Mouse (Mus musculus) cerebellum, adult 9-11 months (tissue): ENCODE data around the gene Ddx11.
"Not testable (repeated sequence)": the region's sequence is repeated elsewhere in the genome, so short reads cannot be mapped to it uniquely, and the experiment has no call there.

Experiments used
- DNase-seq: peaks from one replicate; pipeline ENCODE4 v3.0.0; 2022

The Ddx11 gene

DNA sequence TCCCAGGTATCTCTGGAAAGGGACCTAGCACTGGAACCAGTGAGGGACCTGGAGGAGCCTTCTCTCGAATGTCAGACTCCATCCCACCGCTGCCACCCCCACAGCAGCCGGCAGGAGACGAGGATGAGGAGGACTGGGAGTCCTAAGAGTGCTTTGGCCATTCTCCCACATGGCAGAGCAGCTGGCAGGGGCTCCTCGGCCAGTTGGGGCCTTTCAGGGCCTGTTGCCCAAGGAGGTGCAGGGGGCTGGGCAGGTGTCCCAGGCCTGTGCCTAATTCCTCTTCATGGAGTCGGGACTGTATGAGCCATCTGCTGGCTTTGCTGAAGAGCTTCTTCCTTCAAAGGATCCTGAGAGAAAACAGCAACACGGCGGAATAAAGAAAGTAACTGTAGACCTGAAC lies 4.3 kb upstream of the Ddx11 start:
- peak; percentile 60 for DNase-seq

GRCm38 (mm10) chr17:66120701-66121100 lies 2.6 kb upstream of the Ddx11 start:
- peak; percentile 57 for DNase-seq

GRCm38 (mm10) chr17:66123816-66124610 lies 693 bp downstream of the Ddx11 start:
- DNase-seq: no peak

- DNase-seq: no peak
These were observed 1.9 kb downstream of the Ddx11 start for GRCm38 (mm10) chr17:66125211-66125610.

DNA sequence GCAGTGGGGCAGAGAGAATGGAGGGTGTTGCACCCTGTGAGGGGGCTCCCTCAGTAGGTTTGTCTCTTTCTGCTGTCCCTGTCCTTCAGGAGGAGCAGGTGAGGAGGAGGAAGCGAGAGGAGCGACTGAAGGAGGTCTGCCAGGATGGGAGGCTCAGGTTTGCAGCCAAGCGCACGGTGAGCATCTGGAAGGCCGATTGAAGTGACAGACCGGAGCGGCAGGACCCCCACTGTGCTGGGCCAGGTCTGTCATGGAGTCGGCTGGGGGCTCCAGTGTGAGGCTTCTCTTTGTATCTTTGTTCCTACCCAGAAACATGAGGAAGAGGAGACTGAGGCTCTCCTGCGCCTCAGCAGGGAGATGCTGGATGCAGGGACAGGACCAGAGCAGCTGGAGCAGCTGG lies 7.1 kb downstream of the Ddx11 start:
- no peak for DNase-seq

- DNase-seq: no peak
These were observed 7.9 kb downstream of the Ddx11 start for GRCm38 (mm10) chr17:66131212-66131611.

DNA sequence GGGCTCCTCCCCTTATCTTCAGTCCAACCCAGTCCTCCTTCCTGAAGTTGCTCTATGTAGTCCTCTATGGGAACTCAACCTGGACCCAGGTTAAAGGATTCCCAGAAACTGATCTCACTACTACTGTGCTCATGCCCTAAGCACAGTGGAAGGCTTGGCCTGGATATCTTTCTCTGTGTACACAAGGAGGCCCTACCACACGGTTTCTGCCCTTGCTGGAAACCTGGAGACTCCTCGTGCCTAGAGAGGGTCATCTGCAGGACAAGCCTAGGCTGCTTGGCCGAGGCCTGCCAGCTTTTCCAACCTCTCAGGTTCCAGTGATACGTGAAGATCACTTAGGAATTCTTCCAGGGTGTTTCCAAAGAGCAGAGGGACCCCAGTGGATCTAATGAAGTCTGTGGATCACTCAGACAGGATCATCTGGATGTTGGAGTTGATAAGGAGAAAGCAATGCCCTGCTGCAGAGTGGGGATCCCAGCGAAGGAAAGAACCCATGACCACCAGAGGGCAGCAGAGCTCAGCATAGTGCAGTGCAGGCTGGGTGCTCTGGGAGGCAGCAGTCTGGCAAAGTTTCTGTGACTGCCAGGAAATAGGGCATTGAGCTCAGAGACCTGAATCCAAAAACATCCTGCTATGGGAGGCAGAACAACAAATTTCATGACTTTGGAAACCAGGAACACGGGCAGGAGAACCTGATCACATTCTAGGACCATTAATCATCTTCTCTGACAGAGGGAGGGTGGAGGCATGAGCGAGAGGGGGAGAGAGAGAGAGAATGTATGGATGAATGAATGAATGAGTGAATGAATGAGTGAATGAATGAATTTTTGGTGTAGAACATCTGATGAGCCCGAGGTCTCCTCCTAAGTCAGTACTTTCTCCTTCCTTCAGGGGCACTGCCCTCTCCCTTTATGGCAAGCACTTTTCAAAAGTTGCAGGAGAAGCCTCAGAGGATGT lies 29.7 kb downstream of the Ddx11 start:
- not testable (repeated sequence) for DNase-seq

DNA sequence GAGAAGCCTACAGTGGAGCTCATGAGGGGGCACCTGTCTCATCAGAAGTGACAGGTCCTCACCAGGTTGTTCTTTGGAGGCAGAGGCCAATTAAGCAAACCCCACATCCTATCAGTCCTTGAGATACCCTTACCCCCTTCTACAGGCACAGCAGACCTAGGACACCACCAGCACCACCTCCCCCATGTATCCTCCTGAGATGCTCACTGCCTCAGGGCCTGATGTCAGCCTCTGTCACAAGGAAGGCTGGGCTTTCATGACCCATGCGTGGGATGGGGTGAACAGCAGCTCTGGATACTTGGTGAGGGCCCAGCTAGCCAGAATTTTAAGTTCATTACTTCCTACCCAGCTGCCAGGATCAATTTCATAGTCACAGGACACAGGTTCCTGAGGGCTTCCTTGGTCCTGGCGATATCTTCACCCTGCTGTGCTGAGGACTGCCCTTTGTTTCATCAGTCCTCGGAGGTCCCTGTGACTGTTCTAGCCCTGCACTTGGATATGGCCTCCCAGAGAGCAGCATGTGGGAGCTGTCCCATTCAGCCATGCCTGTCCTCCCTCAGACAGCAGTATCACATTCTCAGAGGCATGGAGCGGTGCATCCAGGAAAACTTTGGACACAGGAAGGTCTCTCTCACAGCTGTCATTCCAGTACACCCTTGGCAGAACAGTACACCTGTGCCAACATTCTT lies 30.6 kb downstream of the Ddx11 start:
- not testable (repeated sequence) for DNase-seq

- DNase-seq: no peak
These were observed 31.6 kb downstream of the Ddx11 start for GRCm38 (mm10) chr17:66154876-66155275.

DNA sequence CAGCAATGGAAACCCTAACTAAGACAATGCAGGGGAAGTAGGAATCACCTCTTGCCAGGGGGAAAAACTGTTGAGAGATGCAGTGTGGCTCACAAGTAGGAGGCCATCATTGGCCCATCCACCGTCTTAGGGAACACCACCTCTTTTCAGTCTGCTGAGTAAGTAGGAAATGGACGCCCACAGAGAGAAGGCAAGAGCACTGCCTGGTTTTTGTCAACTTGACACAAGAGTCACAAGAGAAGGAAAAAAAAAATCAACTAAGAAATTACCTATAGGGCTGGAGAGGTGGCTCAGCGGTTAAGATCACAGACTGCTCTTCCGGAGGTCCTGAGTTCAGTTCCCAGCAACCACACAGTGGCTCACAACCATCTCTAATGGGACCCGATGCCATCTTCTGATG lies 35.0 kb downstream of the Ddx11 start:
- DNase-seq: no peak

DNA sequence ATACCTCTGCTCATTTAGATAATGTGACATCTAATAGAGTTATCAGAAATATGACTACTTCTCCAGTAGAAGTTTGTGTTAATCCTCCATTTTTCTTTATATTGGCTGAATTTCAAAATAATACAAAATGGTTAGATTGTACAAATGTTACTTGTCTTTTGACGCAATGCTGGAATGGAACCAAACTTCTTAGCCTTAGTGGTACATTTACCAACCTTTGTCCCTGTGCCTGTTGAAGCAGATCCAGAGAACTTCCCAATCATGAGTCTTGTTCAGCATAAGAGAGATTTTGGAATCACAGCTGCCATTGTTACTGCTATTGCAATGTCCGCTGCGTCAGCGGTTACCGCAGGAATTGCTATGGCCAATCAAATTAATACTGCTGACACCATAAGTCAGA lies 43.8 kb downstream of the Ddx11 start:
- not testable (repeated sequence) for DNase-seq

DNA sequence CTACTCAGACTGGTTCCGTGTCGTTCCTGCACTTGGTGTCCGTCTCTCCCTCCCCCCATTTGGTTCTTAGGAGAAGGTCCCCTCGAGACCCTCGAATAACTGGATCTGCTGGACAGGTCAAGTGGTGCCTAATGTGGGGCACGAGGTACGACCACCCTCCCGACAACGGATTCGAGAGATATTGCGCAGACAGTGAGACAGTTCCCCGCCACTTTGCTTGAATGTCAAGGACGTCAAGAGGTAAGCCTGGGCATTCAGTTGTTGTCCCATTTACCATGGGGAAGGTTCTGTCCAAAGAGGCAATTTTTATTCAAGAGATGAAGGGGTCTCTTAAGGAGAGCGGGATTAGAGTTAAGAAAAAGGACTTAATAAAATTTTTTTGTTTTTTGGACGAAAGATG lies 47.7 kb downstream of the Ddx11 start:
- DNase-seq: not testable (repeated sequence)

GRCm38 (mm10) chr17:66190577-66190976 lies 67.3 kb downstream of the Ddx11 start:
- DNase-seq: no peak

- no peak for DNase-seq
These were observed 73.7 kb downstream of the Ddx11 start for GRCm38 (mm10) chr17:66197041-66197440.
